Mouse (Mus musculus) heart, embryonic 11.5 days (tissue): Measurements from ENCODE around the gene Samhd1. TPM values are rescaled to one million over a fixed set of nuclear protein-coding genes. Genes with fewer than 3 reads are reported as not detected.

ENCODE experiments used
- ATAC-seq: fragments of 200-750 bp; cut with Nextera tagmentation; replicated peaks from 2 replicates; pipeline ENCODE4 v1.8.0; 2017; ENCODE audit warnings: moderate library complexity; ENCODE audit not compliant: insufficient number of reproducible peaks, low FRiP score, low TSS enrichment
- H3K27ac ChIP-seq: fragments of 300-500 bp; sonication (generic); 2 replicates; pipeline ENCODE4 v1.5.1; 2014; ENCODE audit warnings: mild to moderate bottlenecking, low read depth, low read length
- H3K27me3 ChIP-seq: fragments of 300-500 bp; sonication (generic); 2 replicates; pipeline ENCODE4 v1.6.1; 2014; ENCODE audit warnings: mild to moderate bottlenecking, low read length, mixed read lengths; ENCODE audit not compliant: control insufficient read depth, insufficient read depth
- H3K36me3 ChIP-seq: fragments of 300-500 bp; sonication (generic); 2 replicates; pipeline ENCODE4 v1.6.1; 2014; ENCODE audit warnings: mild to moderate bottlenecking, low read length, moderate library complexity, mixed read lengths; ENCODE audit not compliant: control insufficient read depth, insufficient read depth
- H3K4me1 ChIP-seq: fragments of 300-500 bp; sonication (generic); 2 replicates; pipeline ENCODE4 v1.6.1; 2014; ENCODE audit warnings: low read length; ENCODE audit not compliant: control insufficient read depth, insufficient read depth
- H3K4me2 ChIP-seq: fragments of 300-500 bp; sonication (generic); 2 replicates; pipeline ENCODE4 v1.6.1; 2014; ENCODE audit warnings: mild to moderate bottlenecking, moderate library complexity
- H3K4me3 ChIP-seq: fragments of 300-500 bp; sonication (generic); 2 replicates; pipeline ENCODE4 v1.5.1; 2014; ENCODE audit warnings: low read depth, low read length
- H3K9ac ChIP-seq: fragments of 300-500 bp; sonication (generic); 2 replicates; pipeline ENCODE4 v1.6.1; 2014; ENCODE audit warnings: mild to moderate bottlenecking, low read depth, low read length, moderate library complexity
- H3K9me3 ChIP-seq: fragments of 300-500 bp; sonication (generic); replicated peaks from 2 replicates; pipeline ENCODE4 v1.6.1; 2016; ENCODE audit warnings: low read length; ENCODE audit not compliant: control insufficient read depth
- WGBS: fragments of 180-500 bp; shearing (Covaris S2); extraction: QIAGEN DNeasy Blood & Tissue Kit; methylation state at CpG from one replicate; pipeline ENCODE4 v1.1.7; 2014; ENCODE audit not compliant: insufficient replicate concordance; 5-methylcytosine and 5-hydroxymethylcytosine counted together
- polyA plus RNA-seq: library from polyadenylated mRNA; unstranded; fragments of >200 nt; fragmentation: Nextera tagmentation; extraction: Ambion mirVana; gene quantifications from 2 replicates; pipeline ENCODE4 v1.2.1, GENCODE M21; 2014

Samhd1 gene
- polyA plus RNA-seq, 1 experiment from 2014 or later, result 26.4 TPM

- 89% methylated on average over 8 of the region's 8 CpGs for WGBS
- Histone ChIP-seq H3K27ac (no peak overlapping the region), H3K9ac (no peak overlapping the region), H3K4me1 (peaks cover 31% of the 10 kb centered on the region), H3K36me3 (no peaks in the 10 kb centered on the region), H3K9me3 (no peaks in the 10 kb centered on the region), H3K4me2 (no peak overlapping the region), H3K4me3 (no peak overlapping the region), H3K27me3 (no peaks in the 10 kb centered on the region)
- ATAC-seq, result no peak
Observed at GRCm38 (mm10) chr2:157081331-157081730, 53.7 kb downstream of the Samhd1 start.

GRCm38 (mm10) chr2:157079701-157080180, 55.3 kb downstream of the Samhd1 start:
- Histone ChIP-seq H3K9me3 (no peaks in the 10 kb centered on the region), H3K27me3 (no peaks in the 10 kb centered on the region), H3K9ac (peak overlapping the region; percentile 90), H3K4me1 (peaks cover 47% of the 10 kb centered on the region), H3K36me3 (no peaks in the 10 kb centered on the region), H3K4me3 (peak overlapping the region; percentile 82), H3K27ac (peak overlapping the region; percentile 94), H3K4me2 (peak overlapping the region; percentile 92)
- 13% methylated on average over 16 of the region's 16 CpGs for WGBS
- no peak for ATAC-seq

- H3K4me1 ChIP-seq, result peaks cover 54% of the 10 kb centered on the region
Observed at GRCm38 (mm10) chr2:157078793-157079700, 56.0 kb downstream of the Samhd1 start, which contains the start of gene Soga1. Gene Soga1, minus strand, starts transcription at chr2:157079254.

DNA sequence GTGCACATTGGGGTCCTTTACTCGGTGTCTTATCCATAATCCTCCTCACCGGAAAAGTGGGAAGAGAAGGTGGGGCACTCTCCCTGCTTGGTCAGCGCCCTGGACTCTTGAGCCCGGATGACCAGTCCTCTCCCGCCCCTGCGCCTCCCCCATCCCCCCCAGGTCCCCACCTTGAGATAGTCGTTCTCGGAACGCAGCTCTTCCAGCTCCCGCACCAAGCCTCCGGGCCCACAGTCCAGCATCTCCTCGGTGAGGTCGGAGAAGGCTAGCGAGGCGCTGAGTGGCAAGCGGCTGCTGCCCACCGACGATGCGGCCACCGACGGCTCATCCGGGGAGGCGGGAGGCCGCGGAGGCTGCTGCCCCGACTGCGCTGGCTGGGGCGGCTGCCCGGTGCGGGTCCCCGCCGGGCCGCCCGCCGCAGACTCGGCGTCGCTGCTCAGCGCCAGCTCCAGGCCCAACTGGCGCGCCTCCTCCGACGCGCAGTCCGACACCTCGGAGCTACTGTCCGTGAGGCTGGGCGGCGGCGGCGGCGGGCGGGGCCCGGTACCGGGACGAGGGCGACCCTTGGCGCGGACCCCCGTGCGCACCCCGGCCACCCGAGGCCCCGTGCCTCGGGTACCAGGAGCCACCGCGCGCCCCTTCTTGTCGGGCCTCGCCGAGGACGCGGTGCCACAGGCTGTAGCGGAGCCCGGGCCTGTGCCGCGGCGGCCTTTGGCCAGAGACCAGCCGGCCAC, 56.8 kb downstream of the Samhd1 start:
- ATAC-seq, result peak; percentile 8; the same call in 1 of the 2 replicates
- H3K27ac ChIP-seq, result peak overlapping the region; percentile 94
- no peaks in the 10 kb centered on the region for H3K27me3 ChIP-seq
- 0% methylated on average over 56 of the region's 79 CpGs for WGBS
- H3K4me1 ChIP-seq, result peaks cover 62% of the 10 kb centered on the region
- peak overlapping the region; percentile 82 for H3K4me3 ChIP-seq
- no peaks in the 10 kb centered on the region; the same call in 1 of the 2 replicates for H3K36me3 ChIP-seq
- no peaks in the 10 kb centered on the region for H3K9me3 ChIP-seq
- H3K9ac ChIP-seq, result peak overlapping the region; percentile 90
- peak overlapping the region; percentile 92 for H3K4me2 ChIP-seq

More at GRCm38 (mm10) chr2:157078793-157079700, 56.0 kb downstream of the Samhd1 start, which contains the start of gene Soga1:
- peak within 1 kb of the TSS; percentile 92 for H3K4me2 ChIP-seq
- H3K4me3 ChIP-seq, result peak within 1 kb of the TSS; percentile 82
- under 1% methylated on average over 102 of the region's 136 CpGs for WGBS
- H3K27me3 ChIP-seq, result no peaks in the 10 kb centered on the region
- H3K27ac ChIP-seq, result peak within 1 kb of the TSS; percentile 94
- no peaks in the 10 kb centered on the region for H3K36me3 ChIP-seq
- no peaks in the 10 kb centered on the region for H3K9me3 ChIP-seq
- H3K9ac ChIP-seq, result peak within 1 kb of the TSS; percentile 90
- peak; percentile 80 for ATAC-seq

GRCm38 (mm10) chr2:157077641-157078058, 57.4 kb downstream of the Samhd1 start:
- Histone ChIP-seq H3K9me3 (no peaks in the 10 kb centered on the region), H3K4me3 (peak overlapping the region; percentile 82), H3K36me3 (no peaks in the 10 kb centered on the region; the same call in 1 of the 2 replicates), H3K27me3 (no peaks in the 10 kb centered on the region), H3K9ac (peak overlapping the region; percentile 90), H3K27ac (peak overlapping the region; percentile 94), H3K4me1 (peaks cover 66% of the 10 kb centered on the region), H3K4me2 (peak overlapping the region; percentile 92)
- ATAC-seq, result 0 out of 2 replicates have a peak, but pooled peaks have one; percentile 1
- 3% methylated on average over 15 of the region's 15 CpGs for whole genome bisulfite sequencing

GRCm38 (mm10) chr2:157077160-157077559, 57.9 kb downstream of the Samhd1 start:
- no peak for ATAC-seq
- 26% methylated on average over 5 of the region's 5 CpGs for WGBS
- H3K4me1 ChIP-seq, result peaks cover 66% of the 10 kb centered on the region
- H3K27ac ChIP-seq, result 0 out of 2 replicates have a peak overlapping the region, but pooled peaks have one; percentile 94
- H3K36me3 ChIP-seq, result no peaks in the 10 kb centered on the region; the same call in 1 of the 2 replicates
- peak overlapping the region; percentile 92 for H3K4me2 ChIP-seq
- no peaks in the 10 kb centered on the region for H3K9me3 ChIP-seq
- H3K9ac ChIP-seq, result peak overlapping the region; percentile 90; the same call in 1 of the 2 replicates
- H3K27me3 ChIP-seq, result no peaks in the 10 kb centered on the region
- peak overlapping the region; percentile 82 for H3K4me3 ChIP-seq

GRCm38 (mm10) chr2:157076585-157076984, 58.5 kb downstream of the Samhd1 start:
- no peak for ATAC-seq

GRCm38 (mm10) chr2:157075685-157076084, 59.4 kb downstream of the Samhd1 start:
- Histone ChIP-seq H3K4me3 (no peak overlapping the region), H3K27me3 (no peaks in the 10 kb centered on the region), H3K36me3 (no peaks in the 10 kb centered on the region; the same call in 1 of the 2 replicates), H3K27ac (peak overlapping the region; percentile 16; the same call in 1 of the 2 replicates), H3K9ac (peak overlapping the region; percentile 12; the same call in 1 of the 2 replicates), H3K4me1 (peaks cover 76% of the 10 kb centered on the region), H3K9me3 (no peaks in the 10 kb centered on the region), H3K4me2 (peak overlapping the region; percentile 92)
- ATAC-seq, result no peak
- WGBS, result 52% methylated on average over 3 of the region's 3 CpGs

More at GRCm38 (mm10) chr2:157076585-157076984, 58.5 kb downstream of the Samhd1 start:
- Histone ChIP-seq H3K9ac (0 out of 2 replicates have a peak overlapping the region, but pooled peaks have one; percentile 36), H3K36me3 (no peaks in the 10 kb centered on the region; the same call in 1 of the 2 replicates), H3K4me1 (peaks cover 68% of the 10 kb centered on the region), H3K4me3 (peak overlapping the region; percentile 82), H3K4me2 (peak overlapping the region; percentile 92), H3K27ac (no peak overlapping the region), H3K27me3 (no peaks in the 10 kb centered on the region), H3K9me3 (no peaks in the 10 kb centered on the region)
- 72% methylated on average over 7 of the region's 7 CpGs for WGBS
